Mouse (Mus musculus) kidney, postnatal 0 days (tissue): ENCODE data around the gene Rassf4. TPM values are rescaled to one million over a fixed set of nuclear protein-coding genes. Genes with fewer than 3 reads are reported as not detected.

ENCODE experiments used
- ATAC-seq: fragments of 200-750 bp; cut with Nextera tagmentation; replicated peaks from 2 replicates; pipeline ENCODE4 v1.8.0; 2017; ENCODE audit warnings: low read depth, moderate number of reproducible peaks, moderate TSS enrichment, moderate library complexity; ENCODE audit not compliant: low FRiP score
- DNase-seq: peaks from one replicate; pipeline ENCODE4 v3.0.0-alpha.2; 2016; ENCODE audit warnings: low spot score
- H3K27ac ChIP-seq: fragments of 300-500 bp; sonication (generic); 2 replicates; pipeline ENCODE4 v1.5.1; 2014; ENCODE audit warnings: mild to moderate bottlenecking
- H3K27me3 ChIP-seq: fragments of 300-500 bp; sonication (generic); 2 replicates; pipeline ENCODE4 v1.6.1; 2014; ENCODE audit warnings: low read length, mixed read lengths; ENCODE audit not compliant: insufficient read depth
- H3K36me3 ChIP-seq: fragments of 300-500 bp; sonication (generic); 2 replicates; pipeline ENCODE4 v1.6.1; 2014; ENCODE audit warnings: low read length, mixed read lengths; ENCODE audit not compliant: insufficient read depth
- H3K4me1 ChIP-seq: fragments of 300-500 bp; sonication (generic); replicated peaks from 2 replicates; pipeline ENCODE4 v1.6.1; 2014; ENCODE audit warnings: antibody characterized with exemption, low read length, mixed read lengths; ENCODE audit not compliant: insufficient read depth
- H3K4me2 ChIP-seq: fragments of 300-500 bp; sonication (generic); 2 replicates; pipeline ENCODE4 v1.6.1; 2014; ENCODE audit warnings: mild to moderate bottlenecking, low read length, moderate library complexity, mixed read lengths
- H3K4me3 ChIP-seq: fragments of 300-500 bp; sonication (generic); replicated peaks from 2 replicates; pipeline ENCODE4 v1.5.1; 2014; ENCODE audit warnings: low read depth, low read length
- H3K9ac ChIP-seq: fragments of 300-500 bp; sonication (generic); 2 replicates; pipeline ENCODE4 v1.6.1; 2014; ENCODE audit warnings: low read depth, low read length
- H3K9me3 ChIP-seq: fragments of 300-500 bp; sonication (generic); replicated peaks from 2 replicates; pipeline ENCODE4 v1.6.1; 2016; ENCODE audit warnings: low read length, inconsistent platforms, mixed read lengths
- CTCF ChIP-seq: IDR thresholded peaks from 2 replicates; pipeline ENCODE4 v1.5.1; 2016; ENCODE audit warnings: antibody characterized with exemption, low read depth, mild to moderate bottlenecking, moderate library complexity
- WGBS: fragments of 180-500 bp; shearing (Covaris S2); extraction: QIAGEN DNeasy Blood & Tissue Kit; methylation state at CpG from one replicate; pipeline ENCODE4 v1.1.7; 2014; 5-methylcytosine and 5-hydroxymethylcytosine counted together
- polyA plus RNA-seq: library from polyadenylated mRNA; unstranded; fragments of >200 nt; fragmentation: Nextera tagmentation; extraction: Ambion mirVana; gene quantifications from 2 replicates; pipeline ENCODE4 v1.2.1, GENCODE M21; 2015

Rassf4 gene
- polyA plus RNA-seq, 1 experiment from 2014 or later: 3.6 TPM

GRCm38 (mm10) chr6:116674283-116674886 is 633 bp upstream of the Rassf4 start:
- Histone ChIP-seq H3K4me2 (peak overlapping the region; percentile 92), H3K27me3 (no peaks in the 10 kb centered on the region), H3K9me3 (no peaks in the 10 kb centered on the region), H3K27ac (0 out of 2 replicates have a peak overlapping the region, but pooled peaks have one; percentile 2), H3K9ac (peak overlapping the region; percentile 50), H3K4me3 (peak overlapping the region; percentile 45), H3K4me1 (peaks cover 11% of the 10 kb centered on the region), H3K36me3 (no peaks in the 10 kb centered on the region)
- TF ChIP-seq CTCF: no peak
- 15% methylated on average over 16 of the region's 16 CpGs for WGBS
- DNase-seq (no peak), ATAC-seq (no peak)

GRCm38 (mm10) chr6:116672349-116672748 is 1.4 kb downstream of the Rassf4 start:
- no peak overlapping the region for H3K4me2 ChIP-seq

GRCm38 (mm10) chr6:116671768-116672167 is 2.0 kb downstream of the Rassf4 start:
- no peak overlapping the region for H3K9ac ChIP-seq
- 86% methylated on average over 4 of the region's 4 CpGs for WGBS
- no peak for DNase-seq

More at GRCm38 (mm10) chr6:116672349-116672748, 1.4 kb downstream of the Rassf4 start:
- Histone ChIP-seq H3K9me3 (no peaks in the 10 kb centered on the region), H3K4me1 (peaks cover 11% of the 10 kb centered on the region), H3K36me3 (no peaks in the 10 kb centered on the region), H3K27ac (no peak overlapping the region), H3K9ac (no peak overlapping the region), H3K27me3 (0 out of 2 replicates have a peak, but pooled peaks cover 3% of the 10 kb centered on the region), H3K4me3 (no peak overlapping the region)
- 82% methylated on average over 5 of the region's 5 CpGs for WGBS
- no peak for TF ChIP-seq CTCF
- DNase-seq (no peak), ATAC-seq (no peak)

GRCm38 (mm10) chr6:116671031-116671430 is 2.7 kb downstream of the Rassf4 start:
- Histone ChIP-seq H3K4me1 (peaks cover 11% of the 10 kb centered on the region), H3K36me3 (no peaks in the 10 kb centered on the region), H3K9me3 (no peaks in the 10 kb centered on the region), H3K27me3 (0 out of 2 replicates have a peak, but pooled peaks cover 3% of the 10 kb centered on the region), H3K27ac (no peak overlapping the region), H3K4me2 (no peak overlapping the region), H3K4me3 (no peak overlapping the region), H3K9ac (no peak overlapping the region)
- WGBS: 23% methylated on average over 5 of the region's 5 CpGs
- ATAC-seq (peak; percentile 14; the same call in 1 of the 2 replicates), DNase-seq (no peak)
- TF ChIP-seq CTCF: peak; percentile 18; the same call in 1 of the 2 replicates

More at GRCm38 (mm10) chr6:116671768-116672167, 2.0 kb downstream of the Rassf4 start:
- Histone ChIP-seq H3K4me2 (no peak overlapping the region), H3K36me3 (no peaks in the 10 kb centered on the region), H3K4me3 (no peak overlapping the region), H3K27me3 (0 out of 2 replicates have a peak, but pooled peaks cover 3% of the 10 kb centered on the region), H3K9me3 (no peaks in the 10 kb centered on the region), H3K4me1 (peaks cover 11% of the 10 kb centered on the region), H3K27ac (no peak overlapping the region)
- ATAC-seq: no peak
- no peak for TF ChIP-seq CTCF

GRCm38 (mm10) chr6:116670144-116670543 is 3.6 kb downstream of the Rassf4 start:
- Histone ChIP-seq H3K27ac (no peak overlapping the region), H3K4me3 (no peak overlapping the region), H3K36me3 (no peaks in the 10 kb centered on the region), H3K9me3 (no peaks in the 10 kb centered on the region), H3K27me3 (0 out of 2 replicates have a peak, but pooled peaks cover 3% of the 10 kb centered on the region), H3K9ac (0 out of 2 replicates have a peak overlapping the region, but pooled peaks have one; percentile 31), H3K4me2 (no peak overlapping the region), H3K4me1 (peaks cover 11% of the 10 kb centered on the region)
- TF ChIP-seq CTCF: peak; percentile 37; the same call in 1 of the 2 replicates
- DNase-seq (no peak), ATAC-seq (no peak)
- 44% methylated on average over 6 of the region's 6 CpGs for WGBS

- TF ChIP-seq CTCF: no peak
- peaks cover 9% of the 10 kb centered on the region for H3K4me1 ChIP-seq
- no peaks in the 10 kb centered on the region for H3K9me3 ChIP-seq
- H3K4me3 ChIP-seq: no peak overlapping the region
- WGBS: 50% methylated on average over 11 of the region's 11 CpGs
- no peak overlapping the region for H3K9ac ChIP-seq
- no peak overlapping the region for H3K27ac ChIP-seq
- no peak for DNase-seq
- ATAC-seq: no peak
- H3K27me3 ChIP-seq: 0 out of 2 replicates have a peak, but pooled peaks cover 3% of the 10 kb centered on the region
- no peak overlapping the region for H3K4me2 ChIP-seq
- no peaks in the 10 kb centered on the region for H3K36me3 ChIP-seq
Observed at GRCm38 (mm10) chr6:116668682-116669470, 4.9 kb downstream of the Rassf4 start.
